Mouse (Mus musculus) gonadal fat pad, adult 2 months (tissue): ENCODE data around the gene Snph. TPM values are rescaled to one million over a fixed set of nuclear protein-coding genes. Genes with fewer than 3 reads are reported as not detected.
"Not testable (repeated sequence)": the region's sequence is repeated elsewhere in the genome, so short reads cannot be mapped to it uniquely, and the experiment has no call there.

Experiments
- DNase-seq: peaks from one replicate; pipeline ENCODE4 v3.0.0-alpha.2; 2012; ENCODE audit warnings: low read depth
- polyA plus RNA-seq: library from polyadenylated mRNA; depleted of rRNA; stranded (reverse); fragments of >200 nt; gene quantifications from 2 replicates; pipeline ENCODE4 v1.2.3, GENCODE M21; 2012; rRNA removed

Snph gene
- polyA plus RNA-seq, result 1.3 and 2.3 TPM in 2 replicates

- DNase-seq, result no peak
Measured at GRCm38 (mm10) chr2:151632159-151632814, at the start of gene Snph. Gene Snph, minus strand, starts transcription at chr2:151632593.

DNA sequence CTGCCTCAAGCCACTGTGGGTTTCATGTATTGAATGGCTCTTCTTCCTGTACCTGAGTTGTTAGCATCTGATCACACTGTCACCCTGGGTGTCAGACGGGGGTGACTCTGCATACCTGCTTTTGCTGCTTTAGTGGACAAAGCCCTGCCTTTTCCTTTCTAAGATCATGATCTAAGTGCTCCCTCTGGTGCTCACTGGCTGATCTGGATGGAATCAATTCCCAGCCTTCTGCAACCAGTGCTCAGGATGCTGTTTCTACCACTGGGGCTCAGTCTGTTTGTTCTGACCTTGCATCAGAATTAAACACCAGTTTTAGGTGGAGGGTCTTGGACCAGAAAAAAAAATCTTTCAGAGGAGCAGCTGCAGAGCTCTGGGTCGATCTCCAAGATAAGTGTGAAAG lies 43.8 kb upstream of the Snph start:
- no peak for DNase-seq

- DNase-seq, result no peak
Measured at GRCm38 (mm10) chr2:151670968-151671329, 38.6 kb upstream of the Snph start.

- no peak for DNase-seq
Measured at GRCm38 (mm10) chr2:151670026-151670967, 37.9 kb upstream of the Snph start.

DNA sequence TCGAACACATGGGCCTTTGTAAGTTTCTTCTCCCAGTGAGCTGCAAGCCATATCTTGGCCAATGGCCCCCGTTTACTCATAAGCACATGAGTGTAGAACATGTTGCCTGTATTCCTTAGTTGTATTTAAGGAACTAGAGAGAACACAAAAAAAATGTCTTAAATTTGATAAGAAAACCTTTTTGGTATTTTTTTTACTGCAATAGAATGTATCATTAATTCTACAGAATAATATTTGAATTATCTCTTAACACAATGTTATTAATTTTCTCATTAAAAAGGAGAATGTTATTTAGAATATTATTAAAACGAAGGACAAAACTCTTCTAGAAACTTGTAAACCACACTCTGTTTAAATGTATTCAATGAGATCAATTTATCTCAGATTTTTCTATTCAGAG lies 36.0 kb upstream of the Snph start, which contains the start of gene Rad21l:
TSS of gene Rad21l (minus strand) at position 101 of the 400 bp plus-strand sequence.
- no peak for DNase-seq

DNA sequence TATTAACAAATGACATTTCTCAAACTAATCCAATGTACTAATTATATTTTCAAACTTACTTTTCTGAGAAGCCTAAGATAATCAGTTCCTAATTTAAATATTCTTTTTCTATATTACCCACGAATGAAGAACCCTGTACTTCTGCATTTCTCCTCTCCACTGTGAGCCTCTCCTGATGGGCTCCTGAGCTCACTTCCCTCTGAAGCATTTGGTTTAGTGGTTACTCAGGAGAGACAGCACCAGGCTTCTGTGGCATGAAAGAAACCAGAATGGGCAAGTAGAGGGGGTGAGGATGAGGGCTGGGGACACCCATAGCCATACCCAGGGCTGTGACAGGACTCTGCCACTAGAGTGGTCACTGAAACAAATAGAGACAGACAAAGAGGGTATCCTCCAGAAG lies 19.7 kb upstream of the Snph start:
- DNase-seq, result no peak

GRCm38 (mm10) chr2:151636015-151636402 lies 3.6 kb upstream of the Snph start:
- no peak for DNase-seq

GRCm38 (mm10) chr2:151635362-151636014 lies 3.1 kb upstream of the Snph start:
- no peak for DNase-seq

- no peak for DNase-seq
Measured at GRCm38 (mm10) chr2:151634903-151635302, 2.5 kb upstream of the Snph start.

DNA sequence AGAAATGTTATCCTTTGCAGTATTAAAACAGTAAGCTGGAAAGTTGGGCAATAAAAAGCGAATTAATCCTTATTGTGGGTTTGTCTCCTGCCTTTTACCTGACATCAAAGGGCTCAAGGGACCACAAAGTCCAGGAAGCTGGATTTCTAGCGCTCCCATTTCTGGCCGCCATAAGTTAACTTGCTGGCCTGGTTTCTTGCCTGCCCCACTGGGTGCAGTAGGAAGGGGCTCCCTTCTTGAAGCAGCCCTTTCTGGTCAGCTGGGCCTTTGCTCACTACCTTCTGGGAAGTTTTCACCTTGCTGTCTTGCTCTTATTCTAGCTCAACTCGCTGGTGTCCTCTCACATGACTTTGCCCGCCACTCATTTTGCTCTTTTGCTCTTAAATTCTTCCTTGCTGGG lies 589 bp upstream of the Snph start:
- no peak for DNase-seq

- no peak for DNase-seq
Measured at GRCm38 (mm10) chr2:151631406-151632158, 811 bp downstream of the Snph start.

DNA sequence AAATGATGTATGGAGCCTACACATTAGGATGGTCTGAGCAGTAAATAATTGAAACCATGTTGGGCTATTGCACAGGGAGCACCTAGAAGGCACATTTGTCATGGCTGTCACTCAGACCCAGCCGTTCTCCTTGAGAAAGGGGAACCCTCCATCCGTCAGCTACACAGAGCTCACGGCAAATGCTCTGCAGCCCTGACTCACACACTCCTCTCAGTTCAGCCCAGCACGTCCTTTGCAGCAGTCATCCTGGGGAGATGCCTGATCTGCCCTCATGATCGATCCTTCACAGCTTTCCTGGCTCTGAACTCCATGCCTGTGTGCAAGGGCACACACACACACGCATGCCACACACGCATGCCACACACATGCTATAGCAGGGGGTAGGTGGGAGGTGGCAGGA lies 3.1 kb downstream of the Snph start:
- DNase-seq, result no peak

GRCm38 (mm10) chr2:151628011-151628410 lies 4.4 kb downstream of the Snph start:
- no peak for DNase-seq

DNA sequence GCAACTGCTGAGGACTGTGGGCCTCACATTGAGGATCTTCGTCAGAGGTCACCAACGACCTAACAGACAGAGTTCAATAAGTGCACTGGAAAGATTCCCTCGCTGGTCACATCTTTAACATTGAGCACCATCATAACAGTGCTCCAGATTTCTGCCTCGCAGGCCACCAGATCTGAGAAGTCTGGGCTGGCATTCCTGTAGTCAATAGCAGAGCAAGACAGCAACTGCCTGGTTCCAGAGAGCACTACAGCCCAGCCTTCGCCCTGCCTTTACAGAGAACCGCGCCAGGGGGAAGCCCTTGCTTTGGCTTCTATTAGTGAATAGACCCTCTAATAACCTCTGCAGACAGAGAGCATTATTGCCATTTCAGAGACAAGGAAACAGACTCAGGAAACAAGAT lies 6.1 kb downstream of the Snph start:
- no peak for DNase-seq

DNA sequence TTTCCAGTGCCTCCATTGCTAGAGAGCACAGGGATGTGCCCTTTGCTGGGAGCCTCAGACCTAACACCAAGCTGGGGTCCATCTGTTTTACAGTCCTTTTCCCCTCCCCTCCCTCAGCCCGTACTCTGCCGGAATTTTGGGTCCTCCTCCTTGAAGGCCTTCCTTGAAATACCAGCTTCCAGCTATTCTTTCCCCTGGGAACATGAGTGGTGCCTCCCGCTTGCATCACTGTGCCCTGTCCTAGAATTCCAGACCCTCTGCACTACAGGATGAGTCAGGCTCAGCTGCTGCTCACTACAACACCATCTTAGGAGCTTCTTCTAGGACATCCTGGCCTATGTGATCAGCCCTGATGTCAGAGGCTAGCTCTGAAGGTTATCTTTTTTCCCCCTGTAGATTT lies 8.6 kb downstream of the Snph start:
- no peak for DNase-seq

GRCm38 (mm10) chr2:151616551-151617329 lies 15.7 kb downstream of the Snph start:
- peak; percentile 61 for DNase-seq

- DNase-seq, result not testable (repeated sequence)
Measured at GRCm38 (mm10) chr2:151615779-151616178, 16.6 kb downstream of the Snph start.

GRCm38 (mm10) chr2:151609974-151610373 lies 22.4 kb downstream of the Snph start:
- no peak for DNase-seq

- no peak for DNase-seq
Measured at GRCm38 (mm10) chr2:151608435-151608834, 24.0 kb downstream of the Snph start.

GRCm38 (mm10) chr2:151605437-151605987 lies 26.9 kb downstream of the Snph start:
- no peak for DNase-seq

DNA sequence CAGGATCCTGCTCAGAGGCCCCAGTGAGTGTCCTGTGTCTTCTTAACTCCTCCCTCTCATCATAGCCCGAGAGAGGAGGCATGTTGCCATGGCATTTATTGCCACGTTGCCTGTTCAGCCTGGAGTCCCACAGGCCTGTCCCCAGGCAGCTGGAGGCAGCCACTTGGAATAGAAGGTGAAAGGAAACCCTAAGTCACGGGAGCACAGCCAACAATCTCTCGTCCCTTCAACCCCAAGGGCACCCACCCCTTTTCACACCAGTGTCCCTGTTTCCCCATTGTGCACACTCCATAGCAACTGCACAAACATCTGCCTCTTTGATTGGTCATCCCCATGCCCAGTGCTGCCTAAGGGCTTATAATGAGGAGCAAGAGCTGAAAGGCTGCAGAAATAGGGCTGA lies 28.8 kb downstream of the Snph start:
- DNase-seq, result no peak
